11 mouse cellular contexts compared by ENCODE assay signal in genomic region chr5:54098219-54098618, GRCm38 (mm10).
DNase-seq lines count a peak whose midpoint lies in the region; ATAC-seq and TF ChIP-seq lines count a peak whose summit lies in the region.
"Had no signal": no experiment of that assay in that cellular context is flagged by ENCODE, and none has a peak within 500 bp of the region (broad histone marks: within the 10 kb centered on the region; RNA-seq: fewer than 3 reads in every experiment).

No protein-coding gene starts in this region.

- no peak for TF ChIP-seq POLR2A in lung, adult 2 months (IDR thresholded peaks at IDR 0.05; ENCODE audit: borderline replicate concordance, extremely low read depth, low read depth, low read length)
- TF ChIP-seq POLR2A in bone marrow macrophage, adult 2 months (IDR thresholded peaks at IDR 0.05; ENCODE audit: borderline replicate concordance, low read depth, low read length), result no peak

- TF ChIP-seq CTCF in lung, embryonic 14.5 days (IDR thresholded peaks at IDR 0.05; ENCODE audit: low read depth), result no peak
- no peak for TF ChIP-seq CTCF in lung, adult 2 months (IDR thresholded peaks at IDR 0.05; ENCODE audit: insufficient read depth, low read length)
- no peak for TF ChIP-seq CTCF in bone marrow macrophage, adult 2 months (IDR thresholded peaks at IDR 0.05; ENCODE audit: low read depth, low read length)

- DNase-seq in lung, embryonic 14.5 days, result no peak
- no peak for DNase-seq in lung, adult 2 months
- peak; percentile 15 to 79 for DNase-seq in left cerebral cortex, postnatal 25 days (ENCODE audit: low spot score in 2 of 2)
- DNase-seq in thymus, postnatal 0 days (ENCODE audit: low spot score), result peak; percentile 66
- no peak for DNase-seq in urinary bladder, postnatal 4 days (ENCODE audit: low spot score in 2 of 2)

- 78% methylated on average over 6 of the region's 6 CpGs for WGBS in lung, embryonic 14.5 days
- 58% methylated on average over 6 of the region's 6 CpGs for WGBS in lung, adult 2 months
- WGBS in forebrain, embryonic 12.5 days, result 85% methylated on average over 6 of the region's 6 CpGs

- no peak for ATAC-seq in lung, embryonic 14.5 days (ENCODE audit: insufficient read depth)
- ATAC-seq in forebrain, embryonic 12.5 days (ENCODE audit: low FRiP score), result no peak
- ATAC-seq: forebrain, embryonic 14.5 days had no signal

- H3K4me1 ChIP-seq in lung, embryonic 14.5 days (ENCODE audit: insufficient read depth), result no peaks in the 10 kb centered on the region
- H3K4me1 ChIP-seq in lung, adult 2 months (ENCODE audit: control insufficient read depth, insufficient read depth, low read length), result peaks cover 11% of the 10 kb centered on the region
- H3K4me1 ChIP-seq in bone marrow macrophage, adult 2 months (ENCODE audit: control insufficient read depth, insufficient read depth, low read length), result peaks cover 15% of the 10 kb centered on the region
- peaks cover 11% of the 10 kb centered on the region for H3K4me1 ChIP-seq in forebrain, embryonic 12.5 days
- H3K4me1 ChIP-seq: liver, embryonic 15.5 days had no signal

- H3K9me3 ChIP-seq in lung, embryonic 14.5 days (ENCODE audit: low read depth, low read length), result no peaks in the 10 kb centered on the region
- no peaks in the 10 kb centered on the region for H3K9me3 ChIP-seq in forebrain, embryonic 12.5 days
- H3K9me3 ChIP-seq: heart, embryonic 15.5 days; liver, embryonic 15.5 days had no signal

- no peaks in the 10 kb centered on the region for H3K36me3 ChIP-seq in lung, embryonic 14.5 days (ENCODE audit: insufficient read depth)
- H3K36me3 ChIP-seq in forebrain, embryonic 12.5 days (replicated peaks), result no peaks in the 10 kb centered on the region
- H3K36me3 ChIP-seq: heart, embryonic 15.5 days; liver, embryonic 15.5 days had no signal

- no peak overlapping the region for H3K4me2 ChIP-seq in lung, embryonic 14.5 days
- H3K4me2 ChIP-seq in forebrain, embryonic 12.5 days, result no peak overlapping the region
- H3K4me2 ChIP-seq: heart, embryonic 15.5 days; liver, embryonic 15.5 days had no signal

- H3K9ac ChIP-seq in lung, embryonic 14.5 days, result no peak overlapping the region
- no peak overlapping the region for H3K9ac ChIP-seq in forebrain, embryonic 12.5 days
- H3K9ac ChIP-seq: heart, embryonic 15.5 days; liver, embryonic 15.5 days had no signal

- H3K4me3 ChIP-seq in lung, embryonic 14.5 days (ENCODE audit: low read depth, low read length), result no peak overlapping the region
- H3K4me3 ChIP-seq in lung, adult 2 months (replicated peaks; ENCODE audit: extremely low read depth, low read depth, low read length), result no peak overlapping the region
- H3K4me3 ChIP-seq in bone marrow macrophage, adult 2 months (ENCODE audit: insufficient read depth, low read length), result peak overlapping the region; percentile 19
- H3K4me3 ChIP-seq in forebrain, embryonic 12.5 days (replicated peaks), result no peak overlapping the region
- H3K4me3 ChIP-seq: heart, embryonic 15.5 days; liver, embryonic 15.5 days had no signal

- peak overlapping the region; percentile 42; the same call in 1 of the 2 replicates for H3K27ac ChIP-seq in lung, embryonic 14.5 days (ENCODE audit: low read depth)
- H3K27ac ChIP-seq in bone marrow macrophage, adult 2 months (ENCODE audit: insufficient read depth, low read depth, low read length), result peak overlapping the region; percentile 16; the same call in 1 of the 2 replicates
- no peak overlapping the region for H3K27ac ChIP-seq in forebrain, embryonic 12.5 days
- H3K27ac ChIP-seq: heart, embryonic 15.5 days; kidney, postnatal 0 days; liver, embryonic 15.5 days had no signal

- no peaks in the 10 kb centered on the region for H3K27me3 ChIP-seq in lung, embryonic 14.5 days (ENCODE audit: insufficient read depth, low read length)
- H3K27me3 ChIP-seq in forebrain, embryonic 12.5 days, result no peaks in the 10 kb centered on the region
- H3K27me3 ChIP-seq: heart, embryonic 15.5 days; liver, embryonic 15.5 days had no signal

- intact Hi-C loops in left cerebral cortex, postnatal 25 days (cut with DNase I), result no loop called here

Comparison
In these comparisons a context has a peak if more than half of its experiments do, and no peak if none do; other contexts are left out.
1. DNase-seq: peak in left cerebral cortex, postnatal 25 days (2 of 2) and thymus, postnatal 0 days (single experiment); none in lung, embryonic 14.5 days (single experiment), lung, adult 2 months (single experiment) and urinary bladder, postnatal 4 days (0 of 2).